Mouse (Mus musculus): Measurements from ENCODE around the gene Pax7. TPM values are rescaled to one million over a fixed set of nuclear protein-coding genes. Genes with fewer than 3 reads are reported as not detected.

Gene Pax7
- polyA plus RNA-seq, 1 experiment from 2014 or later = not detected

Other genes starting within 250 kb of the Pax7 start
- not detected in 2 replicates for gene Gm21969, start 230.3 kb downstream of the Pax7 start, polyA plus RNA-seq (2015; fragmentation: Nextera tagmentation; extraction: Ambion mirVana)
- gene Aldh4a1, start 210.7 kb downstream of the Pax7 start, polyA plus RNA-seq (2015; fragmentation: Nextera tagmentation; extraction: Ambion mirVana) = 133 and 149 TPM in 2 replicates
- gene Tas1r2, start 180.0 kb downstream of the Pax7 start, polyA plus RNA-seq (2015; fragmentation: Nextera tagmentation; extraction: Ambion mirVana) = not detected in 2 replicates
- 8.7 and 9.1 TPM in 2 replicates for gene Klhdc7a, start 134.5 kb upstream of the Pax7 start, polyA plus RNA-seq (2015; fragmentation: Nextera tagmentation; extraction: Ambion mirVana)